Mouse (Mus musculus) neutrophil, adult 65 days (primary cell): ENCODE data around the gene Psg28. TPM values are rescaled to one million over a fixed set of nuclear protein-coding genes. Genes with fewer than 3 reads are reported as not detected.

Source experiments
- total RNA-seq: library from RNA; stranded (reverse); gene quantifications from 2 replicates; pipeline ENCODE4 v1.2.4, GENCODE M21; 2023

Gene Psg28
- not detected in 2 replicates for total RNA-seq

GRCm38 (mm10) chr7:18431941-18432340, at the start of gene Psg28:
Psg28 (minus strand) TSS chr7:18432041.

Other genes starting within 250 kb of the Psg28 start
- not detected in 2 replicates for gene Mill1, start 186.7 kb downstream of the Psg28 start, total RNA-seq
- not detected in 2 replicates for gene Psg18, start 77.0 kb downstream of the Psg28 start, total RNA-seq
- not detected in 2 replicates for gene Psg26, start 52.1 kb upstream of the Psg28 start, total RNA-seq
- gene Psg25, start 100.2 kb upstream of the Psg28 start, total RNA-seq: not detected in 2 replicates
- gene Psg27, start 135.3 kb upstream of the Psg28 start, total RNA-seq: not detected in 2 replicates
- gene Psg23, start 184.5 kb upstream of the Psg28 start, total RNA-seq: not detected in 2 replicates
- not detected in 2 replicates for gene Psg21, start 224.7 kb upstream of the Psg28 start, total RNA-seq